Mouse (Mus musculus): ENCODE data around the gene Plpp6.

- TF ChIP-seq POLR2A (IDR thresholded peaks at IDR 0.05; ENCODE audit: insufficient read depth, low read depth, low read length) = no peak
- no peak for TF ChIP-seq CTCF (IDR thresholded peaks at IDR 0.05)
These were observed 47.3 kb upstream of the Plpp6 start for GRCm38 (mm10) chr19:28916492-28916891.

Measured in heart, adult 2 months (tissue).